Mouse (Mus musculus) kidney, embryonic 15.5 days (tissue): ENCODE measurements around the gene Slc7a1. TPM values are rescaled to one million over a fixed set of nuclear protein-coding genes. Genes with fewer than 3 reads are reported as not detected.
"Not testable (repeated sequence)": the region's sequence is repeated elsewhere in the genome, so short reads cannot be mapped to it uniquely, and the experiment has no call there.

Experiments used
- ATAC-seq: fragments of 200-750 bp; cut with Nextera tagmentation; replicated peaks from 2 replicates; pipeline ENCODE4 v1.8.0; 2017; ENCODE audit warnings: moderate TSS enrichment; ENCODE audit not compliant: low FRiP score
- H3K27ac ChIP-seq: fragments of 300-500 bp; sonication (generic); 2 replicates; pipeline ENCODE4 v1.5.1; 2015; ENCODE audit warnings: mild to moderate bottlenecking, inconsistent platforms
- H3K27me3 ChIP-seq: fragments of 300-500 bp; sonication (generic); 2 replicates; pipeline ENCODE4 v1.6.1; 2015; ENCODE audit warnings: inconsistent platforms
- H3K36me3 ChIP-seq: fragments of 300-500 bp; sonication (generic); 2 replicates; pipeline ENCODE4 v1.6.1; 2015; ENCODE audit warnings: inconsistent platforms
- H3K4me1 ChIP-seq: fragments of 300-500 bp; sonication (generic); 2 replicates; pipeline ENCODE4 v1.6.1; 2015; ENCODE audit warnings: inconsistent platforms
- H3K4me2 ChIP-seq: fragments of 300-500 bp; sonication (generic); 2 replicates; pipeline ENCODE4 v1.6.1; 2015; ENCODE audit warnings: moderate library complexity, mild to moderate bottlenecking, inconsistent platforms
- H3K4me3 ChIP-seq: fragments of 300-500 bp; sonication (generic); replicated peaks from 2 replicates; pipeline ENCODE4 v1.5.1; 2015; ENCODE audit warnings: mild to moderate bottlenecking, inconsistent platforms
- H3K9ac ChIP-seq: fragments of 300-500 bp; sonication (generic); 2 replicates; pipeline ENCODE4 v1.6.1; 2015; ENCODE audit warnings: mild to moderate bottlenecking, inconsistent platforms
- H3K9me3 ChIP-seq: fragments of 300-500 bp; sonication (generic); replicated peaks from 2 replicates; pipeline ENCODE4 v1.6.1; 2016; ENCODE audit warnings: inconsistent platforms
- WGBS: fragments of 180-500 bp; shearing (Covaris S2); methylation state at CpG from one replicate; pipeline ENCODE4 v1.1.7; 2015; ENCODE audit warnings: mixed read lengths; 5-methylcytosine and 5-hydroxymethylcytosine counted together
- polyA plus RNA-seq: library from polyadenylated mRNA; unstranded; fragments of >200 nt; fragmentation: Nextera tagmentation; extraction: Ambion mirVana; gene quantifications from 2 replicates; pipeline ENCODE4 v1.2.1, GENCODE M21; 2015

Gene Slc7a1
- polyA plus RNA-seq, 1 experiment from 2014 or later: 21.7 TPM

GRCm38 (mm10) chr5:148342061-148342741 is 57.5 kb downstream of the Slc7a1 start:
- Histone ChIP-seq H3K36me3 (peaks cover 50% of the 10 kb centered on the region), H3K27ac (peak overlapping the region; percentile 59), H3K4me3 (peak overlapping the region; percentile 25), H3K9ac (peak overlapping the region; percentile 21; the same call in 1 of the 2 replicates), H3K4me2 (peak overlapping the region; percentile 57), H3K9me3 (no peaks in the 10 kb centered on the region), H3K4me1 (peaks cover 17% of the 10 kb centered on the region), H3K27me3 (no peaks in the 10 kb centered on the region)
- peak; percentile 88 for ATAC-seq
- WGBS: 27% methylated on average over 26 of the region's 26 CpGs

DNA sequence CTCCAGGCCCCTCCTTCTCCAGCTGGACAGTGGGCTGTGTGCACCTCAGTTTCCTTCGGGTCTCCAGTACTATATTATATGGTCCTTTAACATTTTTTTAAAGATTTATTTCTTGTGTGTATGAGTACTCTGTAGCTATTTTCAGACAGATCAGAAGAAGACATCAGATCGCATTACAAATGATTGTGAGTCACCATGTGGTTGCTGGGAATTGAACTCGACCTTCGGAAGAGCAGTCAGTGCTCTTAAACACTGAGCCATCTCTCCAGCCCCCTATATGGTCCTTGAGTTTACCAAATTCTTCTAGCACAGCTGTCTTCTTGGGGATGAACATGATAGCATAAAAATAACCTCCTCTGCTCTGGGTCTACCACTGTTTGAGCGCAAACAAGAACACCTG is 60.6 kb downstream of the Slc7a1 start:
- no peak for ATAC-seq
- Histone ChIP-seq H3K4me2 (no peak overlapping the region), H3K27ac (no peak overlapping the region), H3K36me3 (peaks cover 42% of the 10 kb centered on the region), H3K4me1 (peaks cover 15% of the 10 kb centered on the region), H3K27me3 (no peaks in the 10 kb centered on the region), H3K9ac (no peak overlapping the region), H3K4me3 (no peak overlapping the region), H3K9me3 (no peaks in the 10 kb centered on the region)
- WGBS: 88% methylated on average over 5 of the region's 5 CpGs

GRCm38 (mm10) chr5:148332622-148332974 is 67.1 kb downstream of the Slc7a1 start:
- ATAC-seq: peak; percentile 55
- H3K27me3 ChIP-seq: no peaks in the 10 kb centered on the region
- 0 out of 2 replicates have a peak, but pooled peaks cover 2% of the 10 kb centered on the region for H3K4me1 ChIP-seq
- no peak overlapping the region for H3K4me3 ChIP-seq
- H3K9ac ChIP-seq: no peak overlapping the region
- H3K36me3 ChIP-seq: peaks cover 45% of the 10 kb centered on the region
- H3K27ac ChIP-seq: no peak overlapping the region
- no peaks in the 10 kb centered on the region for H3K9me3 ChIP-seq
- no peak overlapping the region for H3K4me2 ChIP-seq
- WGBS: 40% methylated on average over 8 of the region's 8 CpGs

DNA sequence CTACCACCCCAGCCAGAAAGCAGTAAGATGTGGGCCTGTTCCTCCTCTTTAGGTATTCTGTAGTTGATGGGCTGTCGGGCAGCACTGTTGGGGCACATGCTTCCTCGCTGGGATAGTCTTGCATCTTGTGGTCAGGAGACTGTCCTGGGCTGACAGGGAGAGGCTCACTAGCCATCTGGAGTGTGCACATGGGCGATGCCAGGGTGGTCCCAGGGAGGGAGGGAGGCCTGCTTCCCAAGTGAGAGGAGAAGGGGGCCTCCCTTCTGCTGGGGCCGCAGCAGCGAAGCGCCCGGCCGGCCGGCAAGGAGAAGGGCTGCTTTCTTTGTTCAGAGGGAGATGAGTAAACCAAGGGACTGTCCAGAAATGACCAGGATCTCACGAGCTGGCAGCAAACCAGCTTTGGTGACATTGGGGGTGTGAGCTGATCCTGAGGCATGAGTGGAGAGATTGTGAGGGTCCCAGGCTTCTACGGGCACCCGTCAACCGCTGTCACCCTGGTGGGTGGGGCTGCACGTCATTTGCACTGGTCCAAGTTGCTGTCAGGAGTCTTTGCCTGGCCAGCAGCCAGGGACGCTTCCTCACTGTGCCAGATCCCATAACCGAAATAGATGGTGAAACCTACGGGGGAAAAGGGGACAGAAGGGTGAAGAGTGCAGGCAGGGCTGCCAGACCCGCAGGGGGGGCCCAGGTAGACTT is 67.6 kb downstream of the Slc7a1 start:
- no peak overlapping the region for H3K27ac ChIP-seq
- no peak overlapping the region for H3K4me2 ChIP-seq
- no peak overlapping the region for H3K4me3 ChIP-seq
- H3K27me3 ChIP-seq: no peaks in the 10 kb centered on the region
- no peak overlapping the region for H3K9ac ChIP-seq
- H3K9me3 ChIP-seq: no peaks in the 10 kb centered on the region
- no peak; the same call in 1 of the 2 replicates for ATAC-seq
- 0 out of 2 replicates have a peak, but pooled peaks cover 2% of the 10 kb centered on the region for H3K4me1 ChIP-seq
- peaks cover 45% of the 10 kb centered on the region for H3K36me3 ChIP-seq
- 89% methylated on average over 18 of the region's 18 CpGs for WGBS

- no peak overlapping the region for H3K4me2 ChIP-seq
- no peaks in the 10 kb centered on the region for H3K27me3 ChIP-seq
- peaks cover 37% of the 10 kb centered on the region for H3K36me3 ChIP-seq
- 74% methylated on average over 11 of the region's 11 CpGs for WGBS
- no peak for ATAC-seq
- no peak overlapping the region for H3K9ac ChIP-seq
- no peak overlapping the region for H3K4me3 ChIP-seq
- no peaks in the 10 kb centered on the region for H3K9me3 ChIP-seq
- H3K27ac ChIP-seq: no peak overlapping the region
- H3K4me1 ChIP-seq: 0 out of 2 replicates have a peak, but pooled peaks cover 2% of the 10 kb centered on the region
Measured at GRCm38 (mm10) chr5:148331229-148331776, 68.4 kb downstream of the Slc7a1 start.

DNA sequence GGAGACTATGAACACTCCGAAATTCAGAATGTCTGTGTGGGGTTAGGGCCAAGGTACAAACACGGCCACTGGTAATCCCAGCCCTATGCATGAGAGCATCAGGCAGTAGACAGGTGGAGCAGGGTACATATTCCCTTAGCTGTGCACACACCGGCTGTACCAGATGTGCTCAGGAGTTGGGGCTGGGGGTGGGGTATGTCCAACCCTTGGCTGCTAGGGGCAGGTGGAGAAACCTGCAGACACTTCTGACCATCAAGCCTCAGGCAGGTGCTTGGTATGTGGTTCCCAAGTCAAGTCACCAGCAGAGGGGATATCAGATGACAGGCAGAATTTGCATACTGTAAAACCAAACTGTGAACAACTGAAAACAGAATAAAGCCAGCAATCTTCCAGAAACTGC is 70.7 kb downstream of the Slc7a1 start:
- Histone ChIP-seq H3K9ac (no peak overlapping the region), H3K4me1 (0 out of 2 replicates have a peak, but pooled peaks cover 2% of the 10 kb centered on the region), H3K27ac (no peak overlapping the region), H3K36me3 (peaks cover 23% of the 10 kb centered on the region), H3K4me2 (no peak overlapping the region), H3K4me3 (no peak overlapping the region), H3K27me3 (no peaks in the 10 kb centered on the region), H3K9me3 (no peaks in the 10 kb centered on the region)
- ATAC-seq: no peak
- 86% methylated on average over 3 of the region's 3 CpGs for WGBS

DNA sequence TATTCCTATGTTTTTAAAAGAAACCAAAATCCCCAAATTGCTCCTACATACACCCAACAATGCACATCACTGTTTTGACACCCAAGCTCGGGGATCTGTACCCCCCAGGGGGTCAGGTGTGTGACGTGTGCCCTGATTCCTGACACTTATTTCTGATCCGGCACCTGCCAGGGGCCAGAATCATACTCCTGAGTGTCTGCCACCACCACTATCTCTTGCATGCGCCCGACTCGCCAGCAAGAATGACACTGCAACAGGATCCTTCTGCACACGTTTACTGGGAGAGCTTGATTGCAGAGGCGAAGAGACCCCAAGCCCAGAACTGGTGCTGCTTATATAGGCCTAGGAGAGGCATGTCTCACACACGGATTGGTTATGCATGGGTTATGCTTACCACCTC is 73.4 kb downstream of the Slc7a1 start:
- not testable (repeated sequence) for H3K9ac ChIP-seq, H3K27ac ChIP-seq, H3K9me3 ChIP-seq, H3K36me3 ChIP-seq, H3K4me3 ChIP-seq, H3K27me3 ChIP-seq, H3K4me2 ChIP-seq, ATAC-seq, H3K4me1 ChIP-seq
- 92% methylated on average over 9 of the region's 9 CpGs for WGBS

DNA sequence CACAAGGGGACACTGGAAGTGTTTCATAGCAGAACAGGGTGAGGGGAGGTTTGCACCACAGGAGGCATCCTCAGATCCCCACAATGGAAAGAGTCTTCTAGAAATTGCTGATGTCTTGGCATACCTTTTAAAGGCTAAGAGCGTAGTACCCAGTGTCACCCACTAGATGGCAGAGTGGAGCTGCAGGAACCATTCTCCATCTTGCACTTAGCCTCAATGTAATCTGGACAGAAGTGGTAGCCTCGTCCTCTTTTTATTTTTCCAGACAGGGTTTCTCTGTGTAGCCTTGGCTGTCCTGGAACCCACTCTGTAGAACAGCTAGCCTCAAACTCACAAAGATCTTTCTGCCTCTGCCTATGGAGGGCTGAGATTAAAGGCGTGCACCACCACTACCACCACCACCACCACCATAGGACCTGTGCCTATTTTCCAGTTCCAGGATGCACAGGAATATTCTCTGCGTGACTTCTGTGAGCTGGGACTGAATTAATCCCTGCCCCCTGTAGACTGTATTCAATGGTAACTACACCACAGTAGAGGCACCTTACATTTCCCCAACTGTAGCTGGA is 74.3 kb downstream of the Slc7a1 start:
- Histone ChIP-seq H3K4me1 (no peaks in the 10 kb centered on the region), H3K9ac (no peak overlapping the region), H3K4me3 (no peak overlapping the region), H3K36me3 (no peaks in the 10 kb centered on the region), H3K27me3 (no peaks in the 10 kb centered on the region), H3K4me2 (no peak overlapping the region), H3K27ac (no peak overlapping the region), H3K9me3 (no peaks in the 10 kb centered on the region)
- ATAC-seq: 0 out of 2 replicates have a peak, but pooled peaks have one; percentile 25
- WGBS: 47% methylated on average over 4 of the region's 4 CpGs

DNA sequence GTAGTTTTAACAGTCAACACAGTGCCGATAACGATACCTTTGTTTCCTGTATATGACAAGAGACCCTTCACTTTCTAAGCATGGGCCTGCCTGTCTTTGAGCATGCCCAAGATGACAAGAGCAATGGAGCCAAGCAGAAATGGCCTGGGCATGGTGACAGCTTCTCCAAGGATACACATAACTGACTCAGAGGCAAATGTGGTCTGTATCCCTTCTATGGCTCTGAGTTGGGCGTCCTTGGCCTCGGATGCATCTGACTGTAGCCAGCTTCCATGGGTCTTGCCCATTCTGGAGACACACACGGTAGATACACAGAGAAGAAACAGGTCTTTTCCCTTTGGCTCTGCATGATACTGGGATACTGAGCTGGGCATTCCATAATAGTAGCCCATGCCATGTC is 84.8 kb downstream of the Slc7a1 start:
- Histone ChIP-seq H3K4me3 (no peak overlapping the region), H3K36me3 (no peaks in the 10 kb centered on the region), H3K27me3 (no peaks in the 10 kb centered on the region), H3K4me1 (no peaks in the 10 kb centered on the region), H3K9me3 (no peaks in the 10 kb centered on the region), H3K27ac (no peak overlapping the region), H3K4me2 (no peak overlapping the region), H3K9ac (no peak overlapping the region)
- WGBS: 94% methylated on average over 5 of the region's 5 CpGs
- ATAC-seq: no peak

DNA sequence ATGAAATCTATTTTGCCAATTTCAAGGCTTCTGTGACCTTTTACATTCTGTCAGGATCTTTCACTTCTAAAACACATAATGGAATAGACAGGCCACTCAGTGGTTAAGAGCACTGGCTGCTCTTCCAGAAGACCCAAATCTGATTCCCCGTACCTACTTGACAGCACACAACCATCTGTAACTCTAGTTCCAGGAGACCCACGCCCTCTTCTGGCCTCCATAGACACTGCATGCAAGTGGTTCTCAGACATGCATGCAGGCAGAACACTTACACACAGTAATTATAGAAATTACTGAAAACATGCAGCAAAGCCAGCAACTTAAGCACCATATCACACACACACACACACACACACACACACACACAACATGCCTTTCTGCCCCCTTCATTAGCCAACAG is 87.3 kb downstream of the Slc7a1 start:
- no peaks in the 10 kb centered on the region for H3K9me3 ChIP-seq
- WGBS: 56% methylated on average over 2 of the region's 2 CpGs
- no peak overlapping the region for H3K9ac ChIP-seq
- no peaks in the 10 kb centered on the region for H3K36me3 ChIP-seq
- H3K4me3 ChIP-seq: no peak overlapping the region
- no peak for ATAC-seq
- no peak overlapping the region for H3K4me2 ChIP-seq
- no peaks in the 10 kb centered on the region for H3K27me3 ChIP-seq
- no peak overlapping the region for H3K27ac ChIP-seq
- no peaks in the 10 kb centered on the region for H3K4me1 ChIP-seq

- peak overlapping the region; percentile 21; the same call in 1 of the 2 replicates for H3K4me2 ChIP-seq
- H3K9ac ChIP-seq: no peak overlapping the region
- H3K27me3 ChIP-seq: no peaks in the 10 kb centered on the region
- H3K27ac ChIP-seq: no peak overlapping the region
- no peak for ATAC-seq
- H3K4me3 ChIP-seq: 0 out of 2 replicates have a peak overlapping the region, but pooled peaks have one; percentile 3
- no peaks in the 10 kb centered on the region for H3K36me3 ChIP-seq
- H3K4me1 ChIP-seq: no peaks in the 10 kb centered on the region
- no peaks in the 10 kb centered on the region for H3K9me3 ChIP-seq
- WGBS: 66% methylated on average over 10 of the region's 10 CpGs
Measured at GRCm38 (mm10) chr5:148310790-148311189, 88.9 kb downstream of the Slc7a1 start.

- Histone ChIP-seq H3K4me1 (no peaks in the 10 kb centered on the region), H3K9ac (no peak overlapping the region), H3K9me3 (no peaks in the 10 kb centered on the region), H3K4me2 (no peak overlapping the region), H3K27me3 (no peaks in the 10 kb centered on the region), H3K36me3 (no peaks in the 10 kb centered on the region), H3K4me3 (no peak overlapping the region), H3K27ac (no peak overlapping the region)
- 85% methylated on average over 2 of the region's 2 CpGs for WGBS
- no peak for ATAC-seq
Measured at GRCm38 (mm10) chr5:148304112-148304511, 95.6 kb downstream of the Slc7a1 start.
